21 mouse cellular contexts compared by ENCODE assay signal in the genomic region with DNA sequence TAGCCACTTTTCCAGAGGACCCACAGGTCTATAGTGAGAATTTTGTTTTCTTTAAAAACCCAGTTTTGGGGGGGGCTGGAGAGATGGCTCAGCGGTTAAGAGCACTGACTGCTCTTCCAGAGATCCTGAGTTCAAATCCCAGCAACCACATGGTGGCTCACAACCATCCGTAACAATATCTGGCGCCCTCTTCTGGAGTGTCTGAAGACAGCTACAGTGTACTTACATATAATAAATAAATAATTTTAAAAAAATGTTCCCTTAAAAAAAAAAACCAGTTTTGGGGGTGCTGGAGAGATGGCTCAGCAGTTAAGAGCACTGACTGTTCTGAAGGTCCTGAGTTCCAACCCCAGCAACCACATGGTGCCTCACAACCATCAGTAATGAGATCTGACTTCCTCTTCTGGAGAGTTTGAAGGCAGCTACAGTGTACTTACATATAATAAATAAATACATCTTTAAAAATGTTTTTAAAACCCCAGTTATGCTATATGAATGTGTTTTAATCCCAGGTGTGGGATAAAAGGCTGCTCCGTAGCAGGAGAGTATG. TPM values are rescaled to one million over a fixed set of nuclear protein-coding genes. Genes with fewer than 3 reads are reported as not detected.
A peak's percentile ranks its signal among the peaks of the same experiment; 100 is the strongest.
DNase-seq lines count a peak whose midpoint lies in the region; ATAC-seq and TF ChIP-seq lines count a peak whose summit lies in the region.
"Not testable (repeated sequence)": the region's sequence is repeated elsewhere in the genome, so short reads cannot be mapped to it uniquely, and the experiment has no call there.
"Had no signal": no experiment of that assay in that cellular context is flagged by ENCODE, and none has a peak within 500 bp of the region (broad histone marks: within the 10 kb centered on the region; RNA-seq: fewer than 3 reads in every experiment).

No protein-coding gene starts in this region.

- not testable (repeated sequence) for TF ChIP-seq EP300 in MEL (IDR thresholded peaks at IDR 0.05; ENCODE audit: low read depth in 1 of 2, low read length in 2 of 2); heart, adult 2 months (IDR thresholded peaks at IDR 0.05; ENCODE audit: insufficient read depth, low read depth, low read length)

- not testable (repeated sequence) for TF ChIP-seq RAD21 in MEL (IDR thresholded peaks at IDR 0.05; ENCODE audit: low read depth, low read length)

- H3K27me3 ChIP-seq in MEL (ENCODE audit: control insufficient read depth in 1 of 2, insufficient read depth in 2 of 2, low read length in 2 of 2); Patski; heart, adult 2 months (ENCODE audit: control insufficient read depth, insufficient read depth, low read length): not testable (repeated sequence)

- H3K9me3 ChIP-seq in MEL (replicated peaks; ENCODE audit: insufficient read depth, low read length): not testable (repeated sequence)

- H3K9ac ChIP-seq in MEL (ENCODE audit: control insufficient read depth, low read depth, low read length, poor library complexity, severe bottlenecking): peak overlapping the region; percentile 40
- not testable (repeated sequence) for H3K9ac ChIP-seq in heart, adult 2 months (ENCODE audit: low read depth, low read length)

- TF ChIP-seq CTCF in MEL (IDR thresholded peaks at IDR 0.05 in 2 of 3, conservative IDR thresholded peaks at IDR 0.05 in 1 of 3; ENCODE audit: control insufficient read depth in 1 of 3, insufficient read depth in 1 of 3, low read depth in 2 of 3, low read length in 3 of 3, poor library complexity in 1 of 3, severe bottlenecking in 1 of 3) (0 out of 6 replicates have a peak, but pooled peaks of 1 of the 3 experiments have one; percentile 5), Patski (IDR thresholded peaks at IDR 0.05) (peak; percentile 58)
- 0 out of 2 replicates have a peak, but pooled peaks have one; percentile 6 for TF ChIP-seq CTCF in gastrocnemius, adult 2 months (IDR thresholded peaks at IDR 0.05)
- TF ChIP-seq CTCF in heart, adult 2 months (IDR thresholded peaks at IDR 0.05): peak; percentile 22; the same call in 1 of the 2 replicates
- TF ChIP-seq CTCF in layer of hippocampus, adult 2 months (conservative IDR thresholded peaks at IDR 0.05): peak; percentile 50

- H3K4me3 ChIP-seq in MEL (ENCODE audit: control insufficient read depth in 1 of 2, insufficient read depth in 1 of 2, low read depth in 2 of 2, low read length in 2 of 2); gastrocnemius, adult 2 months; heart, adult 2 months; layer of hippocampus, adult 2 months: not testable (repeated sequence)

- WGBS in heart, adult 2 months: 59% methylated on average over 4 of the region's 4 CpGs

- POLR2A ChIA-PET in Patski (lab: Charles Lee): interaction anchor here (1.6 kb wide), 1 partner anchor 28 kb away, joined by 4 read pairs; no protein-coding TSS in a partner anchor

- H3K36me3 ChIP-seq in MEL (ENCODE audit: control insufficient read depth in 1 of 2, insufficient read depth in 2 of 2, low read length in 2 of 2): peaks cover 0 to 10% of the 10 kb centered on the region in 2 experiments; a peak in 2 of 4 replicates
- H3K36me3 ChIP-seq in heart, adult 2 months (ENCODE audit: control insufficient read depth, insufficient read depth, low read length): not testable (repeated sequence)

- not testable (repeated sequence) for H3K4me1 ChIP-seq in MEL (ENCODE audit: control insufficient read depth in 1 of 2, insufficient read depth in 2 of 2, low read length in 2 of 2); heart, adult 2 months (ENCODE audit: control insufficient read depth, insufficient read depth, low read length)

- not testable (repeated sequence) for H3K79me2 ChIP-seq in MEL (ENCODE audit: control insufficient read depth, insufficient read depth, low read length, poor library complexity); heart, adult 2 months (replicated peaks; ENCODE audit: control insufficient read depth, insufficient read depth, low read length)

- intact Hi-C loops in gastrocnemius, adult 2 months (cut with DNase I); heart, adult 2 months (cut with DNase I): not testable (repeated sequence)

- in situ Hi-C loops in Patski (cut with MboI; ENCODE audit: low pct_unique_long_range_greater_than_20kb): not testable (repeated sequence)

- H3K27ac ChIP-seq in MEL (ENCODE audit: control insufficient read depth, low read depth, low read length): peak overlapping the region; percentile 55
- not testable (repeated sequence) for H3K27ac ChIP-seq in gastrocnemius, adult 2 months; heart, adult 2 months; layer of hippocampus, adult 2 months

- ATAC-seq in Patski: not testable (repeated sequence)

- DNase-seq in A20 (ENCODE audit: low read depth, low spot score) (peak; percentile 10), MEL (ENCODE audit: low read depth, low spot score) (peak; percentile 73)
- not testable (repeated sequence) for DNase-seq in Patski (ENCODE audit: low read depth, low spot score); gastrocnemius, adult 2 months; heart, adult 2 months; layer of hippocampus, adult 2 months (ENCODE audit: low spot score in 2 of 2)

- CTCF ChIA-PET in Patski (lab: Charles Lee): interaction anchor here (1.0 kb wide), 1 partner anchor 20 kb away, joined by 4 read pairs; no protein-coding TSS in a partner anchor

- not testable (repeated sequence) for TF ChIP-seq POLR2A in MEL (IDR thresholded peaks at IDR 0.05; ENCODE audit: control insufficient read depth in 1 of 2, insufficient read depth in 1 of 2, low read depth in 1 of 2, low read length in 2 of 2, poor library complexity in 1 of 2); heart, adult 2 months (IDR thresholded peaks at IDR 0.05; ENCODE audit: insufficient read depth, low read depth, low read length)

TF ChIP-seq in MEL, 35 proteins besides CTCF, POLR2A, EP300 and RAD21:
- TF ChIP-seq ZNF384 (IDR thresholded peaks at IDR 0.05; ENCODE audit: low read depth, low read length): peak; percentile 69
- peak; percentile 59; the same call in 1 of the 2 replicates for TF ChIP-seq MYC (IDR thresholded peaks at IDR 0.05; ENCODE audit: low read depth, low read length)
- TF ChIP-seq MAX (IDR thresholded peaks at IDR 0.05; ENCODE audit: low read length): peak; percentile 37; the same call in 1 of the 2 replicates
- 0 out of 2 replicates have a peak, but pooled peaks have one; percentile 51 for TF ChIP-seq MXI1 (IDR thresholded peaks at IDR 0.05; ENCODE audit: low read depth, low read length)
- 0 out of 2 replicates have a peak, but pooled peaks have one; percentile 16 for TF ChIP-seq MAZ (IDR thresholded peaks at IDR 0.05; ENCODE audit: low read depth, low read length)
- TF ChIP-seq ETS1 (IDR thresholded peaks at IDR 0.05; ENCODE audit: low read depth, low read length): 0 out of 2 replicates have a peak, but pooled peaks have one; percentile 10

RNA-seq across cellular contexts. Expression of a gene that starts 6.8 kb away (rescaled TPM):
- total RNA-seq in MEL (2012; rRNA removed): 7.6 and 9.0 TPM in 2 replicates
- polyA plus RNA-seq in MEL (2012; ENCODE audit: insufficient read depth in 1 of 2, insufficient read length in 2 of 2, low read depth in 1 of 2, low replicate concordance in 2 of 2, missing spikeins in 1 of 2): 10 to 100 TPM in 1 of 2 experiments, not detected in 1; 10.5 TPM
- 60.4 TPM for polyA plus RNA-seq in Patski (2021)
- total RNA-seq in gastrocnemius, adult 2 months (2021): 10 to 100 TPM; 12.7 to 17.0 TPM
- 10 to 100 TPM; 10.1 to 11.7 TPM for total RNA-seq in heart, adult 2 months (2021)
- polyA plus RNA-seq in heart, adult 2 months (2012; rRNA removed): 5.9 and 9.4 TPM in 2 replicates
- 10 to 100 TPM; 13.7 to 16.2 TPM for total RNA-seq in layer of hippocampus, adult 2 months (2021)

RNA-seq across cellular contexts. Expression of a gene that starts 25.0 kb away (rescaled TPM):
- total RNA-seq in MEL (2012; rRNA removed): 11.5 and 13.4 TPM in 2 replicates
- polyA plus RNA-seq in MEL (2012; ENCODE audit: insufficient read depth in 1 of 2, insufficient read length in 2 of 2, low read depth in 1 of 2, low replicate concordance in 2 of 2, missing spikeins in 1 of 2): 10 to 100 TPM; 10.6 to 51.7 TPM
- 32.9 TPM for polyA plus RNA-seq in Patski (2021)
- total RNA-seq in gastrocnemius, adult 2 months (2021): 10 to 100 TPM; 10.7 to 10.8 TPM
- total RNA-seq in heart, adult 2 months (2021): 10 to 100 TPM; 14.0 to 15.3 TPM
- 3.7 and 6.4 TPM in 2 replicates for polyA plus RNA-seq in heart, adult 2 months (2012; rRNA removed)
- total RNA-seq in layer of hippocampus, adult 2 months (2021): 10 to 100 TPM; 39.7 to 42.3 TPM

RNA-seq across cellular contexts. Expression of a gene that starts 45.6 kb away (rescaled TPM):
- 5.4 and 6.9 TPM in 2 replicates for total RNA-seq in MEL (2012; rRNA removed)
- polyA plus RNA-seq in MEL (2012; ENCODE audit: insufficient read depth in 1 of 2, insufficient read length in 2 of 2, low read depth in 1 of 2, low replicate concordance in 2 of 2, missing spikeins in 1 of 2) (1 to 10 TPM in 1 of 2 experiments, not detected in 1; 6.8 TPM), Patski (2021) (11.5 TPM)
- total RNA-seq in gastrocnemius, adult 2 months (2021): 1 to 10 TPM; 3.7 to 6.9 TPM
- total RNA-seq in heart, adult 2 months (2021): 1 to 10 TPM; 8.1 to 8.8 TPM
- polyA plus RNA-seq in heart, adult 2 months (2012; rRNA removed): 2.1 and 2.3 TPM in 2 replicates
- total RNA-seq in layer of hippocampus, adult 2 months (2021): 10 to 100 TPM; 13.4 to 14.6 TPM

RNA-seq across cellular contexts. Expression of a gene that starts 50.9 kb away (rescaled TPM):
- 52.6 and 63.7 TPM in 2 replicates for total RNA-seq in MEL (2012; rRNA removed)
- polyA plus RNA-seq in MEL (2012; ENCODE audit: insufficient read depth in 1 of 2, insufficient read length in 2 of 2, low read depth in 1 of 2, low replicate concordance in 2 of 2, missing spikeins in 1 of 2) (100 to 1,000 TPM in 1 of 2 experiments, not detected in 1; 152 TPM), Patski (2021) (274 TPM)
- total RNA-seq in gastrocnemius, adult 2 months (2021): 100 to 1,000 TPM in 1 of 2 experiments, 10 to 100 TPM in 1; 97.7 to 111 TPM
- total RNA-seq in heart, adult 2 months (2021): 100 to 1,000 TPM; 121 to 135 TPM
- polyA plus RNA-seq in heart, adult 2 months (2012; rRNA removed): 116 and 149 TPM in 2 replicates
- total RNA-seq in layer of hippocampus, adult 2 months (2021): 100 to 1,000 TPM; 141 to 145 TPM

RNA-seq across cellular contexts. Expression of a gene that starts 56.9 kb away (rescaled TPM):
- total RNA-seq in MEL (2012; rRNA removed): not detected in 2 replicates
- polyA plus RNA-seq in MEL (2012; ENCODE audit: insufficient read depth in 1 of 2, insufficient read length in 2 of 2, low read depth in 1 of 2, low replicate concordance in 2 of 2, missing spikeins in 1 of 2) (not detected), Patski (2021) (not detected)
- total RNA-seq in gastrocnemius, adult 2 months (2021): not detected
- not detected for total RNA-seq in heart, adult 2 months (2021)
- not detected in 2 replicates for polyA plus RNA-seq in heart, adult 2 months (2012; rRNA removed)
- total RNA-seq in layer of hippocampus, adult 2 months (2021): not detected
- total RNA-seq: adrenal gland, adult 2 months; adrenal gland, postnatal 10 days; adrenal gland, postnatal 25 days; adrenal gland, postnatal 4 days; forebrain, postnatal 0 days had no signal
- polyA plus RNA-seq: adrenal gland, adult 2 months; C2C12; cerebellum, adult 2 months; cortical plate, adult 2 months; embryonic facial prominence, embryonic 10.5 days; embryonic facial prominence, embryonic 12.5 days; embryonic facial prominence, embryonic 14.5 days; forebrain, embryonic 11.5 days; forebrain, embryonic 13.5 days; forebrain, embryonic 15.5 days; forebrain, postnatal 0 days; G1E had no signal
